Mouse (Mus musculus) neural tube, embryonic 11.5 days (tissue): ENCODE measurements around the gene Adgrg5. TPM values are rescaled to one million over a fixed set of nuclear protein-coding genes. Genes with fewer than 3 reads are reported as not detected.

ENCODE experiments used
- polyA plus RNA-seq: library from polyadenylated mRNA; unstranded; fragments of >200 nt; fragmentation: Nextera tagmentation; extraction: Ambion mirVana; gene quantifications from 2 replicates; pipeline ENCODE4 v1.2.1, GENCODE M21; 2014

Adgrg5 gene
- polyA plus RNA-seq, 1 experiment from 2014 or later = not detected

Other genes with a start within 250 kb of the Adgrg5 start
- 0.42 and 0.56 TPM in 2 replicates for gene Pllp, start 227.4 kb upstream of the Adgrg5 start, polyA plus RNA-seq
- not detected in 2 replicates for gene Ccl22, start 178.1 kb upstream of the Adgrg5 start, polyA plus RNA-seq
- gene Cx3cl1, start 151.7 kb upstream of the Adgrg5 start, polyA plus RNA-seq = 6.1 and 7.9 TPM in 2 replicates
- gene Ccl17, start 113.2 kb upstream of the Adgrg5 start, polyA plus RNA-seq = not detected in 2 replicates
- gene Coq9, start 85.4 kb upstream of the Adgrg5 start, polyA plus RNA-seq = 54.0 and 59.3 TPM in 2 replicates
- 160 and 168 TPM in 2 replicates for gene Ciapin1, start 85.3 kb upstream of the Adgrg5 start, polyA plus RNA-seq
- gene Polr2c, start 66.2 kb upstream of the Adgrg5 start, polyA plus RNA-seq = 153 TPM in 2 replicates
- gene Dok4, start 47.4 kb upstream of the Adgrg5 start, polyA plus RNA-seq = 16.3 and 18.5 TPM in 2 replicates
- gene Ccdc102a, start 5.6 kb upstream of the Adgrg5 start, polyA plus RNA-seq = 20.1 and 20.2 TPM in 2 replicates
- gene Adgrg1, start 51.1 kb downstream of the Adgrg5 start, polyA plus RNA-seq = 133 and 140 TPM in 2 replicates
- 3.5 and 4.1 TPM in 2 replicates for gene Adgrg3, start 94.0 kb downstream of the Adgrg5 start, polyA plus RNA-seq
- gene Drc7, start 131.4 kb downstream of the Adgrg5 start, polyA plus RNA-seq = not detected in 2 replicates
- 29.2 and 32.5 TPM in 2 replicates for gene Katnb1, start 157.5 kb downstream of the Adgrg5 start, polyA plus RNA-seq